Mouse (Mus musculus) mouse trophoblast stem cell (cell line): ENCODE results near the gene Casp7.

Source experiments
- in situ Hi-C, 2 experiments: fragments of 300-500 bp; cut with MseI, MboI; formaldehyde crosslinking; loops; 2 replicates in 1 of 2; 3 replicates in 1 of 2; pipeline ENCODE4 v1.15.1; 2025

Casp7 gene

DNA sequence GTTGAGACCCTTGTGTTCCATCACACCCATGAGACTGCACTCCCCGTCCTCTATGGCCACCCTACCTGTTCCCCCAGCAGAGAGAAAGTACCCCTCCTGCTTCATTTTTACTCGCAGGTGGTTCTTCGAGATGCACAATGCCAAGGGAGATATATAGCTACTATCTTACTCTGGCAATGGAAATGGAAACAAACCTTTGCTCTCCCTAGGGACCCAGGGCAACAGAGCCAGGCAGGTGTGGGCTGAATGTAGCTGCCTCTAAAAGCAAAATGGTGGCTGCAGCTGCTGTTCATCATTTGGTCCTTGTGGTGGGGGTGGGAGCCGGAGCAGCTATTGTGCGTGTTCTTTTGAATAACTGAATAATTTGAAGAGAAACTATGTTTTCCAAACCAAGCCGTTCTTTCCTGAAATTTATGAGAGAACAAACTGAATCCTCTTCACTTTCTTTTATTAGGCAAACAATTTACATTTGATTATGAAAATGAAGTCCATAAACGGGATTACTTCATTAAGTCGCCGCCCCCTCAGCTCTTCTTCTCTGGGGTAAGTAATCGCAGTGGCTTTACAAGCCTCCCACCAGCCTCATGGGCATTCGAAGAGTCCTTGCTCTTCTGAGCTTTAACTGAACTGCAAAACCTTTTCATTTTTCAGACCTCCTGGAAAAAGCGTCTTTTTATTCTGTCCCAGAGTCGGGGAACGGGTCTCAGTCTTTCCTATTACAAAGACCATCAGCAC, 73.5 kb downstream of the Casp7 start:
- in situ Hi-C loops, result no loop called here

- in situ Hi-C loops, result no loop called here
Observed at GRCm38 (mm10) chr19:56471934-56472333, 75.0 kb downstream of the Casp7 start.

DNA sequence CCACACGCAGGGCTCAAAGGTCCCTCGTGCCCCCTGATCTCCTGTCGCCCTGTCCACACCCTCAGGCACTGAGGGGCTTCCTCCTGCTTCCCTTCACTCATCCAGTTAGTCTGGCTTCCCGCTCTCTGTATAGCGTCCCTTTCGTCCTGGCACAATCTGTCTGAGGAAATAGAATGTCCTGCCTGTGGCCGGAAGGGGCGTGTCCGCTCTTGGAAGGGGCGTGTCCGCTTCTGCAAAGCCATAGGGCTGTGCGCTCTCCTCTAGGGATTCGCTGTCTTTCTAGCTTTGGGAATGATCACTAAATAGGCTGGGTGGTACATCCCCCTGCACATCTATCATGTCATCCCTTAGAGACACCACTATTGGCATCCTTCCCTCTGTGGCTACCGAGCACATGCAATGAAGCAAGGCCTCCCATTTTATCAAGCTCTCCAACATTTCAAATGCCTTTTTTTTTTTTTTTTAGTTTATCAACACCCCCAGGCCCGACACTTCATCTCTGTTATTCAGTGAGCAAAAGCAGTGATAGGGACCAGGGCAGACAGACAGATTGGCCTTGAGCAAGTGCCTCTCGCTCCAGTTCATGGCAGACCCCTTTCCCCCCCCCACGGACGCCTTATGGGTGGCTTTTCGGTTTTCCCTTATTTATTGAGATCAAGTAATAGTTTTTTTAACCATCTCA, 78.1 kb downstream of the Casp7 start:
- in situ Hi-C loops, result no loop called here

GRCm38 (mm10) chr19:56476546-56476945, 79.6 kb downstream of the Casp7 start:
- in situ Hi-C loops, result no loop called here

- in situ Hi-C loops, result no loop called here
Observed at GRCm38 (mm10) chr19:56477253-56477652, 80.3 kb downstream of the Casp7 start.

DNA sequence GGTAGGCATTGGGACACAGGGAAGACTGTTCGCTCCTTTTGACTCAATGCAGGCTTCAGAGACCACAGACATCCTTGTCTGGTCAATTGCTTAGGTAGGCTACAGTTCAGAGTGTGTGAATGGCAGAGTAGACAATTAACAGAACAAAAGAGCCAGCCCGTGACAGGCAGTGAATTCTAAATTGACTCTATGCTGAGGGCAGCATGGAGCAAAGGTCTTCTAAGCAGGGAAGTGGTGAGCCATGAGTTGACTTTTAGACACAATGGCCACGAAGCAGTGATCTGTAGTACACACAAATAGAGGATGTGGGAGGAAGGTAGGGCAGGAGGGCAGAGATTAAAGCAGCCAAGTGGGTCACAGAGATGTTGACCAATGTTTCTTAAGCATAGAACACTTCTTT, 80.9 kb downstream of the Casp7 start:
- in situ Hi-C loops, result no loop called here

DNA sequence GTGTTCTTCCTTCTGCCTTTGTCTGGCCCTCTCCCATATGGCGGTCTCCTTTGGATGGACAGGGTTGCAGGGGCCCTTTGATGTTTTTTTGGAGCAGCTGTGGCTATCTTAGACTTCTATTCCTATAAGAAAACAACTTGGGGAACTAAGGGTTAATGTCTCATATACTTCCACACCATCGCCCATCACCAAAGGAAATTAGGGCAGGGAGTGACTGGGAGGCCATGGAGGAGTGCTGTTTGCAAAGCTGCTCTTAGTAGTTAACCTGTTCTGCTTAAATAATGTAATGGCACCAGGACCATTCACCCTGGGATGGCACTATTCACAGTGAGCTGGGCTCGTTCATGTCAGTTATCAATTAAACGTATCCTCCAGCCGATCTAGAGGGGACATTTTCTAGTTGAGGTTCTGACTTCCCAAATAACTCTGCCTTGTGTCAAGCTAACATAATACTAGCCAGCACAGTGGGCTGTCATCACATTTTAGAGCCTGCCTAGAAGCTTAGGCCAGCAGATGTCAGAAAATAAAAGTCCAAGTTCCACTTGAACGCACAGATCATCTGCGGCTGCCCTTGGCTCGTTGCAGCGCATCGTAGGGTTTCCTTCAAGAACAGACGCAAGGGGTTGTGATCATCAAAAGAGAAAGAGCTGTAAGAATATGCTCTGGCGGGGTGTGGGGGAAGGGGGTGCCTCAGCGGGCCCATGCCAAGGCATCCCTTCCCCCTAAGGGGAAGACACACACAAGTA, 87.9 kb downstream of the Casp7 start:
- in situ Hi-C loops, result no loop called here

DNA sequence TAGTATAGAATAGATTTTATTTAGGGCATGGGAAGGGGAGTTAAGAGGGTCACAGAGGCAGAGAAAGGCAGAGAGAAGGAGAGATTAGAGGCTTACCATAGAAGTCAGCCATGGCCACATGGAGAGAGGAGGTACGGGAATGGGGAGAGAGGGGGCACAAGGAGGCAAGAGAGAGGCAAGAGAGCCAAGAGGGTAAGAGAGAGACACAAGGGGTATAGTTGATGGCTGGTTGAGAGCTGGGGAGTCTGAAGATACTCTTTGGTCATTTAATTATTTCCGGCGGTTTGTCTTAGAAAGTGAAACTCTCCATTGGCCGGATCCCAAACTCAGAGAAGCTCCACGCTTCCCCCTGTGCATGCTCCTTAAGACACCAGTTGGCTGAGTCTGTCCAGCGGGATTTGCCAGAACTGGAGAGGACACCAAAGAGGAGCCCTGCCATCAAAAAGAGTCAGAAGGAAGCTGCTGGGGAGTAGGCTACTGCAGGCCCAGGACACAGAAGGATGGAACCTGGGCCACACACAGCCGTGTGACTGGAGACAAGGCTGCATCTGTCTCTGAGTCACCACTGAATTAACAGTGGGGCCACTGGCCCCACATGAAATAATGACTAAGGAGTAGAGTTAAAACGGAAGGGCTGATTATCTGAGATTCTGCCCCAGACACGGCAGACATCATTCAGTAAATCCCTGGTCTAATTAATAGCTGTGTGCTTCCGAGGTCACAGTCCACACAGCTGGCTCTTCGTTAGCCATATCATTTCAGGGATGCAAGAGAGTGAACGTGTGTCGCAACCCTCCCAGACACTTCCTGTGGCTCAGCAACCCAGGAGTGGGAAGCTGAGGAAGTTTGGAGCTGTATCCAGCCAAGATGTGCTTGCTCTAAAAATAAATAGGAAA, 88.7 kb downstream of the Casp7 start:
- in situ Hi-C loops, result no loop called here

GRCm38 (mm10) chr19:56486926-56487325, 90.0 kb downstream of the Casp7 start:
- in situ Hi-C loops, result no loop called here

GRCm38 (mm10) chr19:56487339-56487738, 90.4 kb downstream of the Casp7 start:
- in situ Hi-C loops, result no loop called here

DNA sequence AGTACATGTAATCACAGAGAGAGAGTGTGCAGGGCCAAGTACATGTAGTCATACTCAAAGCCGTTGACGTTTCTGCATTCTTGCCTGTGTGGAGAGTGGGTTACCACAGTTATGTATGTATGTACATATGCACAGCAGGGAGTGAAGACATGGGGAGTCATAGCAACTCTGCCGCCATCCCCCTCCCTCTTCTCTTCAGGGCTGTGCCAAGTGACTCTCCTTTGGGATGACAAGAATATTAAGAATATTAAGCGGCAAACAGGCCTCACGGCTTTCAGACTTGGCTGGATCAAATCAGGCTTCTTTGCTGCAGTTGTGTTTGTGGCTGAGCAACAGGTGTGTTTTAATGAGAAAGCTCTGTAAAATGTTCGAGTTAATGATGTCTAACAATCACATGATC, 92.7 kb downstream of the Casp7 start:
- in situ Hi-C loops, result no loop called here
